Mouse (Mus musculus) ES-Bruce4 (cell line): ENCODE measurements around the gene Cenpt. TPM values are rescaled to one million over a fixed set of nuclear protein-coding genes. Genes with fewer than 3 reads are reported as not detected.

ENCODE experiments used
- H3K27ac ChIP-seq: 2 replicates; pipeline ENCODE4 v1.5.1; 2012; ENCODE audit warnings: low read length, inconsistent platforms; ENCODE audit not compliant: insufficient read depth
- H3K27me3 ChIP-seq: 2 replicates; pipeline ENCODE4 v1.6.1; 2012; ENCODE audit warnings: mild to moderate bottlenecking, low read length, inconsistent platforms; ENCODE audit not compliant: control insufficient read depth, poor library complexity, insufficient read depth, severe bottlenecking
- H3K36me3 ChIP-seq: 2 replicates; pipeline ENCODE4 v1.6.1; 2012; ENCODE audit warnings: inconsistent platforms, mild to moderate bottlenecking, low read length, moderate library complexity; ENCODE audit not compliant: control insufficient read depth, poor library complexity, insufficient read depth, severe bottlenecking
- H3K4me1 ChIP-seq: one replicate; pipeline ENCODE4 v1.8.1; 2011; ENCODE audit warnings: low read length; ENCODE audit not compliant: control insufficient read depth, insufficient read depth
- H3K4me3 ChIP-seq: 2 replicates; pipeline ENCODE4 v1.5.1; 2011; ENCODE audit warnings: low read depth, mild to moderate bottlenecking, low read length
- H3K9ac ChIP-seq: 2 replicates; pipeline ENCODE4 v1.6.1; 2012; ENCODE audit warnings: low read depth, mild to moderate bottlenecking, inconsistent platforms; ENCODE audit not compliant: poor library complexity, severe bottlenecking
- H3K9me3 ChIP-seq: replicated peaks from 2 replicates; pipeline ENCODE4 v1.6.1; 2012; ENCODE audit warnings: mild to moderate bottlenecking, low read length, inconsistent platforms; ENCODE audit not compliant: control insufficient read depth, poor library complexity, insufficient read depth, severe bottlenecking
- CTCF ChIP-seq: IDR thresholded peaks from one replicate; pipeline ENCODE4 v1.8.1; 2011; ENCODE audit warnings: low read depth, low read length
- EP300 ChIP-seq: IDR thresholded peaks from 2 replicates; pipeline ENCODE4 v1.6.1; 2011; ENCODE audit warnings: low read depth, low read length; ENCODE audit not compliant: insufficient read depth
- POLR2A ChIP-seq: IDR thresholded peaks from one replicate; pipeline ENCODE4 v1.8.1; 2011; ENCODE audit warnings: low read length; ENCODE audit not compliant: insufficient read depth
- polyA plus RNA-seq: library from polyadenylated mRNA; stranded (reverse); fragments of >200 nt; gene quantifications from 2 replicates; pipeline ENCODE4 v1.2.4, GENCODE M21; 2011; ENCODE audit warnings: low read depth; ENCODE audit not compliant: missing spikeins, insufficient read depth, insufficient read length

Cenpt gene
- polyA plus RNA-seq, 1 experiment = 97.6 TPM

DNA sequence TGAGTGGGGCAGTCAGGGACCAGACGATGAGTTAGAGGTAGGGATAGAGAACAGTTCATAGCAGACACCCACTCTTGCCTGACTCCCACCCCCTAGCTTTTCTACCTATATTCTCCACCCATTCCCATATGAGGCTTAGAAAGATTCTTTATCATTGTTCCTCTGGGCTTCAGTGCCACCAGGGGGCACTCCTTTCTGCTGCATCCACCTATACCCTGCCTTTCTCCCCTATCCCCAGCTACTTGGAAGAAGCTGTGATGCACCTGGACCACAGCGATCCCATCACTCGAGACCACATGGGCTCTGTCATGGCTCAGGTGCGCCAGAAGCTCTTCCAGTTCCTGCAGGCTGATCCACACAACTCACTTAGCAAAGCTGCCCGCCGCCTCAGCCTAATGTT is 39.4 kb upstream of the Cenpt start:
- TF ChIP-seq EP300 (no peak), CTCF (peak; percentile 52)
- Histone ChIP-seq H3K27ac (no peak overlapping the region), H3K9me3 (no peaks in the 10 kb centered on the region), H3K4me3 (no peak overlapping the region), H3K4me1 (no peaks in the 10 kb centered on the region), H3K9ac (no peak overlapping the region), H3K27me3 (no peaks in the 10 kb centered on the region), H3K36me3 (peaks cover 37% of the 10 kb centered on the region)

DNA sequence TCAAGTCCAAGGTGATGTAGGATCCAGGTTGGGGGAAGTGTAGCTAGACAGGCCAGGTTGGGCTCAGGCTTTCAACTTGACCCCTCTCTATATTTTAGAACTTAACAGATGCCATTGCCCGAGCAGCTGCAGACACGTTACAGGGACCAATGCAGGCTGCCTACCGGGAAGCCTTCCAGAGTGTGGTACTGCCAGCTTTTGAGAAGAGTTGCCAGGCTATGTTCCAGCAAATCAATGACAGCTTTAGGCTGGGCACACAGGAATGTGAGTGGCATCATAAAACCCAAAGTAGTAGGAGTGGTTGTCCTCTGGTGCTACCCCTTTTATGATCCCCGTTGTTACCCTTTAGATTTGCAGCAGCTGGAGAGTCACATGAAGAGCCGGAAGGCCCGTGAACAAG is 37.8 kb upstream of the Cenpt start:
- Histone ChIP-seq H3K4me1 (no peaks in the 10 kb centered on the region), H3K27ac (no peak overlapping the region), H3K9ac (no peak overlapping the region), H3K4me3 (no peak overlapping the region), H3K9me3 (no peaks in the 10 kb centered on the region), H3K36me3 (peaks cover 52% of the 10 kb centered on the region), H3K27me3 (no peaks in the 10 kb centered on the region)
- TF ChIP-seq CTCF (no peak), POLR2A (no peak), EP300 (no peak)

DNA sequence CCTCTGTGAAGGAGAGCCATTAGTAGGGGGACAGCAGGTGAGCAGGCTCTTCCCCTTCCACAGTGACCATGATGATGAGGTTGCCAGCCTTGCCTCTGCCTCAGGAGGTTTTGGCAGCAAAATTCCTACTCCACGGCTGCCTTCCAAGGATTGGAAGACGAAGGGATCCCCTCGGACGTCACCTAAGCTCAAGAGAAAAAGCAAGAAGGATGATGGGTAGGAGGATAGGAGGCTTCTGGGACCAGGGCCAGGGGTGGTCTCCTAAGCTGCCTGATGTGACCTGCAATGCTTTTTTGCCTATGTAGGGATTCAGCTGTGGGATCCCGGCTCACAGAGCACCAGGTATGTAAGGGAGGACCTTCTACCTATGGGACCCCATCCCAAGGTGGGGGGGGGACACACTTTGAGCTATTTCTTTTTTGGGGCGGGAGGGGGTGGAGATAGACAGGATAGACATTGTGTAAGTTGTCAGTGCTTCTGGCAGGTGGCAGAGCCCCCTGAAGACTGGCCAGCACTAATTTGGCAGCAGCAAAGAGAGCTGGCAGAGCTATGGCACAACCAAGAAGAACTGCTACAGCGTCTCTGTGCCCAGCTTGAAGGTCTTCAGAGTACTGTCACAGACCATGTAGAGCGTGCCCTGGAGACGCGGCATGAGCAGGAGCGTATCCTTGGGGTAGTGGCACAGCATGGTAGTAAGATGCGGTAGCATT is 36.8 kb upstream of the Cenpt start:
- Histone ChIP-seq H3K4me3 (no peak overlapping the region), H3K36me3 (peaks cover 62% of the 10 kb centered on the region), H3K9me3 (no peaks in the 10 kb centered on the region), H3K9ac (no peak overlapping the region), H3K27me3 (no peaks in the 10 kb centered on the region), H3K27ac (no peak overlapping the region), H3K4me1 (no peaks in the 10 kb centered on the region)
- TF ChIP-seq EP300 = no peak
- no peak for TF ChIP-seq CTCF
- no peak for TF ChIP-seq POLR2A

DNA sequence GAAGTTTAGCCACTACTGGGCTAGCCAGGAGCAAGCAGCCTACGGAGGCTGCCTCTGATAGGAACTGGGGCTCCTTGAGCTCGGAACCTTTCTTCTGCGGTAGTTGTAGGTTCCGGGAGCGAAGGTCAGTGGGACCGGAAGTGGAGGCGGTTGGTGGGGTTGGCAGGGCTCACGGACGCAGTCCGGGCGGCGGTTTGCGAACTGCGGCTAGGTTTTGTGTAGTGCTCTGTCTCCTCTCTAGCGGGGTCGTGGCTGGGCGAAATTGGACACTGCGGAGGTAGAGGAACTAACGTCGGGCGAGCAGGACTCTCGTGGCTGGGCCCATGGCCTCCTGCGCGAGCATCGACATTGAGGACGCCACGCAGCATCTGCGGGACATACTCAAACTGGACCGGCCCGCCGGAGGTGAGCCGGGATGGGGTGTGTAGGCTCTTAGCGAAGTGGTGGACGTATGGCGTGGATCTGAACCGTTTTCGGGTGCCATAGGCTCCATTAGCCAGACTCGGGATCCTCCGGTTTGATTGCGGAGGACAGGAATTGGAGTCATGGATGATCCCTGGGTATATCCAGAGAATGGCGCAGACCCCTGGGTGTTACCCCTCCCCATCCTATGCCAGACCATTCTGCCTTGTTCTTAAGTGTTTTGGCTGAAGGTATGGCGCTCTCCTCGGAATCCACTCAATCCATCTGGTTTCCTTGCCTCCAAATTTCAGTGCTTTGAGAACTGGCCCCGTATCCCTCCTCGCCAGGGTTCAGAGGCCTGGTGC is 27.9 kb upstream of the Cenpt start, which contains the start of gene Edc4:
Gene Edc4, plus strand, starts transcription at position 128 of the 767 bp plus-strand sequence.
- H3K36me3 ChIP-seq = peaks cover 56% of the 10 kb centered on the region
- H3K9ac ChIP-seq = peak within 1 kb of the TSS; percentile 86
- no peaks in the 10 kb centered on the region for H3K9me3 ChIP-seq
- H3K27me3 ChIP-seq = no peaks in the 10 kb centered on the region
- H3K27ac ChIP-seq = peak within 1 kb of the TSS; percentile 92
- peak; percentile 91 for TF ChIP-seq POLR2A
- no peak for TF ChIP-seq CTCF
- TF ChIP-seq EP300 = peak; percentile 61; the same call in 1 of the 2 replicates
- H3K4me1 ChIP-seq = no peaks in the 10 kb centered on the region
- H3K4me3 ChIP-seq = peak within 1 kb of the TSS; percentile 97

DNA sequence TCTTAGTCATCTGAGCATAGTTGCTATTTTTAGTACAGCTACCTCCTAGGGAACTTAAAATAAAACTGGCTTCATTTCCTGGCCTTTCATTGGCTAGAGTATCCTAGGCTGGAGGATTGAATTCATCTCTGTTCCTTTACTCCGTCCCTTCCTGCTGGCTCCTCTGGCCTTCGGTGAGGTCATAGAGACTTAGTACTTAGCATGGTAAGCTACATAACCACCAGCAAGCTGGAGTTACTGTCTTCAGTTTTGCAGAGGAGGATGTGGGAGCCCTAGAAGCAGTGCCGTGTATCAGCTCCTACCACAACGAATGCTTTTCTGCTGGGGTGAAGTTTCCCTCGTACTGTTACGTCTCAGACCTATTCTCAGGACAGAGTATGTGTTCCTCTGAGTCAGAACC is 21.2 kb upstream of the Cenpt start:
- H3K4me3 ChIP-seq = no peak overlapping the region
- no peak for TF ChIP-seq CTCF
- no peak for TF ChIP-seq POLR2A
- TF ChIP-seq EP300 = no peak
- no peak overlapping the region for H3K9ac ChIP-seq
- H3K27me3 ChIP-seq = no peaks in the 10 kb centered on the region
- H3K9me3 ChIP-seq = no peaks in the 10 kb centered on the region
- H3K4me1 ChIP-seq = no peaks in the 10 kb centered on the region
- peaks cover 92% of the 10 kb centered on the region for H3K36me3 ChIP-seq
- no peak overlapping the region for H3K27ac ChIP-seq
